Mouse (Mus musculus) G1E-ER4 (cell line): ENCODE results near the gene Cep295. TPM values are rescaled to one million over a fixed set of nuclear protein-coding genes. Genes with fewer than 3 reads are reported as not detected.

ENCODE experiments used
- GATA1 ChIP-seq: IDR thresholded peaks from one replicate; pipeline ENCODE4 v1.8.0; 2012; ENCODE audit warnings: low read length, inconsistent platforms
- polyA plus RNA-seq: library from polyadenylated mRNA; stranded (reverse); fragments of >175 nt; gene quantifications from 2 replicates; pipeline ENCODE4 v1.2.3, GENCODE M21; 2012

Cep295 gene
- polyA plus RNA-seq, 1 experiment = 4.7 TPM

GRCm38 (mm10) chr9:15280491-15280879 is 77.1 kb downstream of the Cep295 start:
- no peak for TF ChIP-seq GATA1

DNA sequence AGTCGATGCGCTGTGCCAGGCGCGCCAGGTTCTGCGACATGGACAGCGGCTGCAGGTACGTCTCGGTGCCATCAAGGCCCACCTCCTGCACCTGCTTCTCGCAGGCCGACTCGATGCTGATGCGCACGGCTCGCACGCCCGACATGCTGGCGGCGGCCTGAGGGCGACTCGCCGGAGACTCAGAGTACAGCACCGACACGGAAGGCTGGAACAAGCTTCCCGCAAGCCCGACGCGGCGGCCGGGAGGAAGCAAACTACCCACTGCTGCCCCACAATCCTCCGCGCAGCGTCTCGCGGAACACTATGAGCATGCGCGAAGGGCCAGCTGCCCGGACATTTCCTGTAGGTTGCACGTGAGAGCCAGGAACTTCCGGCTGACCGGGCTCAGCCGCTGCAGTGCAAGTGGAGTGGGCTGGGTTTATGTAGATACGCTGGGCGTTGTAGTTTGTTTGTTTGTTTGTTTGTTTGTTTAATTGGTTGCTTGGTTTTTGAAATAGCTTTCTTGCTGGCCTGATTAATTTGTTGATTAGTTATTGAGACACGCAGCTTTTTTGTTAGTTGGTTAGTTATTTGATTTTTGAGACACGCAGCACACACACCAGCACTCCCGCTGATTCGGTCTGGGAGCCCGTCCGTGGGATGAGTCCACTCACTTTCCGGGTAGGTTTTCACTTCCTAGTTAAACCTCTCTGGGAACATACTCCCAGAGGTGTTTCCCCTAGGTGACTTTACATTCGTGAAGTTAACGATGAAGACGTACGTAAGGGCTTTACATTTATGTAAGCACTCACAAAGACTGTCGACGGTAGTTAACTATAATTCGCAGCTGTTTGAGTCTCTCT is 77.7 kb downstream of the Cep295 start, which contains the start of gene Med17:
Gene Med17 (minus strand): TSS at position 283 of the 842 bp plus-strand sequence.
- no peak for TF ChIP-seq GATA1

DNA sequence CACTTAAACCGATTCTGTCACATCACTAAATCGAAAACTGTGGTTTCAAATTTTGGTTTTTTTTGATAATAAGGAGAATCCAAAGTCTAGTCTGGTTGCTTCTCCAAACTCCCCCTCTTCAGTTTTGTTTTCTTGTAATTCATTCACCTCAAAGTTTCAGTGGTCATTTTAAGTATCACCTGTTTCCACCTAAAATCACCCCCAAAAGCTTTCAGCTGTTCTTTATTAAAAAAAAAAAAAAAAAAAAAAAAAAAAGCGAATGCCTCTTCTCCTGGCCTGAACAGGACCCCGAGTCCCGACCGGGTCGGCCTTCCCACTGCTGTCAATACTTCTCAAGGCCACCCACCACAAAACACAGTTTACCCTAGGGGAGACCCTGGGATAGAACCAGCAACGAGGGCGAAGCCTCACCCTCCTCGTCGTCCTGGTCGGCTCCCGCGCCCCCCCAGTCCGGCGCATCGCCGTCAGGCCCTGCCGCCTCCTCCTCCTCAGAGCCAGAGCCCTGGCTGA is 78.4 kb downstream of the Cep295 start:
- TF ChIP-seq GATA1 = no peak

DNA sequence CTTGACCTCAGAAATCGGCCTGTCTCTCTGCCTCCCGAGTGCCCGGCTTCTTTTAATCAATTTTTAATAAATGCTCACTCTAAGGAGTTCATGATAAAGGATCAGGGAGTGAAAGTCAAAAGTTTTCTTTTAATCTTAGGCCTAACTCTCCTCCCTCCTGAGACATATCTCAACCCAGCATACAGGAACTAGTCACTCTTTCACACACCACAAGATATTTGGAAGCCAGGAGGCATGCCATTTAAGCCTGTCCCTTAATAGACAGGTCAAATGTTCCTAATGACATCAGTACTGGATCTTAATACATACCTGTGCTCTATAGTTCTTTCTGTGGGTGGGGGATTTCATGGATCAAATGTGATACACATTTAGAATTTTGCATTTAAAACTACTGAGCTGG is 79.2 kb downstream of the Cep295 start:
- no peak for TF ChIP-seq GATA1

DNA sequence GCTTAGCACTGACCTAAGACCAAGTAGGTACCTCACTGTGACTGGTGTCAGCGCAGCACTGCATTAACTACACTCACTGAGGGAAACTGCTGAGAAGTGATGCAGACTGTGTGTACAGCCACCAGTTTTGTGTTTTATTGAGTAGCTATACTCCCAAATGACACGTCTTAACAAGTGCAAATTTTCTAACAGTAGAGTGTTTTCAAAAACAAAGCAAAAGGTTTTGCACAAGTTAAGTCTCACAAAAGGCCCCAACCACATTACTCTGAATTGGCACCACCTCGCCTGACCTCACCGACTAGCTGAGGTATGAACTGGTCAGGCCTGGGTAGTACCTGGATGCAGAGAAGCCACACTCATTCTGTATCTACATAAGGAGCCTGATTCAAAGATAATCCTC is 80.7 kb downstream of the Cep295 start:
- no peak for TF ChIP-seq GATA1

DNA sequence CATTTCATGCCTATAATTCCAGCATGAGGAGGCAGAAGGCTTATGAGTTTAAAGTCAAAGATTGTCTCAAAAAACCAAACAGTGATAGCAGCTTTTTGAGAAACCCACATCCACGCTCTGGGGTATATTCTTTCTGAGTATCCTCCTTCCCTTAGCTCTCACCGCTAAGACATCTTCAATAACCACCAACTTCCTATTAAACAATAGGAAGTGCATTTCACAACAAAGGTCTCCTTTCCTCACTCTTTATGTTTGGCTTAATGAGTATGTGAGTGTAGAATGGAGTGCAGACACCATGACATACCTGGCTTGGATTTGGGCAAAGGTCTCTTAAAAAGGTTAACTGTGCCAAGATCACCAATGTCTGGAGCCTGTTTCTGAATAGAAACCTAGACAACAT is 83.6 kb downstream of the Cep295 start:
- no peak for TF ChIP-seq GATA1

Other genes starting within 250 kb of the Cep295 start
- not detected in 2 replicates for gene Hephl1, start 245.7 kb downstream of the Cep295 start, polyA plus RNA-seq
- not detected in 2 replicates for gene Vstm5, start 118.7 kb downstream of the Cep295 start, polyA plus RNA-seq
- gene Med17, start 77.9 kb downstream of the Cep295 start, polyA plus RNA-seq = 23.0 and 26.5 TPM in 2 replicates
- gene Taf1d, start 51.6 kb downstream of the Cep295 start, polyA plus RNA-seq = 12.0 and 18.6 TPM in 2 replicates
- gene 4931406C07Rik, start 51.3 kb downstream of the Cep295 start, polyA plus RNA-seq = 2.1 and 2.9 TPM in 2 replicates
- not detected in 2 replicates for gene Smco4, start 135.6 kb upstream of the Cep295 start, polyA plus RNA-seq